Mouse (Mus musculus): ENCODE measurements around the gene Aoah.

Gene Aoah

DNA sequence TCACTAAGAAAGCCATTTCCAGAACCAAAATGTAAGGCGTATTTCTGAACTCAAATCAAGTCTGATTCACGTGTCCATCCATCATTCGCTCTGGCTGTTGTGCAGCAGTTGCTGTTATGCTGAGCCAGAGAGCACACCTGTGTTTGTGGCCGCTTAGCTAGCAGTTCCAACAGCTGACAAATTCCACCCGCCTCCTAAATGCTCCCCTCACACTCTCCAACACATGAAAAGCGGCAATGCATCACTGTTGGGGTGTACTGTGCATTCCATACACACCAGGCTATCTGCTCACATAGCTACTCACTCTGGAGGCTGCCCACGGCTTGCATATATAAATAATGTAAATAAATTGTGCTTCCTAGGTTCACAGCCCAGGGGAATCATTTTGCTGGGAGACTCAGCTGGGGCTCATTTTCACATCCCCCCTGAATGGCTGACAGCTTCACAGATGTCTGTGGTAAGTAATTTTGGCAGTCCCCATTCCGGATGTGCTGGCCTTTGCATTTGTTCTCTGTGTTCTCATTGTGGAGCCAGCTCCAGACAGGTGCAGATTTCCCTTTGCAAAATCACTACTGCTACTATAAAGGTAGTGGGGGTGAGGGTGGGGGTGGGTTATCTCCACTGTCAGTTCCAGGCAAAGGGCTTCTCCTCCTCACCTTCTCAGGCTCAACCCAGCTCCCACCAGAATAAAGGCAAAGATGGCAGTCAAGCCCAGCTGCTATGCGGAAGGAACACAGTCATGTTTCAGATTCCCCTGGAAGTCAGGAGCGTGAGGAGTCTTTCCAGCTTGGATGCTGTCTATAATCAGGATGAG, 123.0 kb downstream of the Aoah start:
- no peak for DNase-seq (ENCODE audit: low spot score in 2 of 2)

DNA sequence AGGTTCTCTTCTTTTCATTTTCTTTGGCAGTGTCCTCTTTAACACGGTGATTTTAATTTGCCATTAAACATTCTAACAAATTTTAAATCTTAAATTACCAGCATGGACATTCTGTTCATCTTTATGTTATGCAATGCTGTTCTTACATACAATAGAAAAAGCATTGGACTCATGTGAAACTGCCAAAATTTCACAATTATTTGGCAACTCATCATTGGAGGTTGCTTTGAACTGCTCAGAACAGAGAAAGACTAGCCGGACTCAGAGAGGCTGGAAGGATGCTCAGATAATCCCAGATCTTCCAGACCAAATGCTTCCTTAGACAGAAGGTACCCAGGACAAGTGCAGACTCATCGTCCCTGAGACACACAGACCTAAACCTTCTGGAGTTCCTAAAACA, 126.5 kb downstream of the Aoah start:
- no peak for DNase-seq (ENCODE audit: low spot score in 2 of 2)

DNA sequence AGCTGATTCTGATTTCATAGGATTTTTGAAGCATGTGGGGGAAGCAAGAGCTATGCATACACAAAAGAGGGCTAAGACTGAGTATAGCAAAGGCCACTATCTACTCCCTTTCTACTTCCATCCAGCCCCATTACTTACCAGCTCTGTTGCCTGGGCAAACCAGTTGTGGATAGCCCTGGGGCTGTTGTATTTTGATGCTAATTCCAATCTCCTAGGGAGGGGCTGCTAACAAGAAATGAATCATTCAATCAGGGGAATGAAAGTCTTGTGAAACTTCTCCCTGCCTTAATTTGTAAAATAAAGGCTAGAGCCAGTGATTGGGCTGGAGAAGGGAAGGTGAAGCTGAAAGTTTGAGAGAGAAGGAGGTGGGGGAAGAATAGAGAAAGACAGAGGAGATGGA, 142.1 kb downstream of the Aoah start:
- no peak for DNase-seq (ENCODE audit: low spot score in 2 of 2)

DNA sequence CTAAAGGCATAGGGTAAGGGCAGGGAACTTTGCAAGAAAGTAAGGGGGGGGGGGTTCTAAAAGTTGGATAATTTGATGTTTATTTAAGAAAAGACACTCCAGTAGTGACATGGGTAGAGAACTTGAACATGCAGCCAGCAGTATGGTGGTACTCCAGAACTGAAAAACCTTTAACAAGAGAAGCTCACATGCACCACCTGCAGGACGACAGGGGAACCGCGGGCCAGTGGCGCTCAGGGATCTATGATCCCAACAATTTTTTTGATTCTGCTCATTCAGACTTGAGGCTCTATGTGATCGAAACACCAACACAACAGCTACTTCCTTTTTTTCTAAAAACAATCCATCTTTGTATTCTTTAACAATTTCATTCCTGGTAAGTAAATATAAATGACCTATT, 143.5 kb downstream of the Aoah start:
- DNase-seq (ENCODE audit: low spot score in 2 of 2): peak; percentile 21 to 70

DNA sequence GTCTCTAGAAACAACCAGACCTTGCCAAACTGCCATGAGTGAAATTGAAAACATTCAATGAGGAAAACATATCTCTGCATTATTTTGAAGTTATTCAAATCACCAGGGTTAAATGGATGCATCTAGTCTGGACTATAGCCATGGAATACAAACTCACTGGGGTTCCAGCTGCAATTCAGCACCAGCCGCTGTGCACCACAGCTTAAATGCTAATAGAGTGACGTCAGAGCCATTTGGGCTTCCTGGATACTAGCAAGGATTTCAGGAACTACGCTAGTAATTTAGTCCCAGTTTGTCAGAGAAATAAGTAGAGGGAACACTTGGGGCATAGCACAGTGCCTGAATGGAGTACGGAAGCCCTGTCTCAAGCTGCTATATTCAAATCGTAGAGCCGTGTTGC, 145.2 kb downstream of the Aoah start:
- no peak for DNase-seq (ENCODE audit: low spot score in 2 of 2)

DNA sequence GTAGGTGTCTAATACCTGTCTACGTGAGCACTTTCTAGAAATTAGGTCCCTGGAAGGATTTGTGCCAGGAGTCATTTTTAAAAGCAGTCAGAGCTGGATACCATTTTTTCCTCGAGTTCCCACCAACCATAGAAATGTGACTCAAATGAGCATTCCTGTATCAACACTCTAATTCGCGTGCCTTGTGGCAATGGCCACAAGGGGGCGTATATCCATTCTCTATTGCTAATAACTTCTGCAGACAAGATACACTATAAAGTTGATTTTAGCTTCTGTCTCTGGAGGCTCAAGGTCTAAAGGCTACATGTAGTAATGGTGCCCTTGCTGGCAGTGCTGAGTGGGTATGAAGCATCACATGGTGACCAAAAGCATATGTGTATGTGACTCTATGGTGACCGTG, 146.5 kb downstream of the Aoah start:
- DNase-seq (ENCODE audit: low spot score in 2 of 2): peak; percentile 8 to 40

DNA sequence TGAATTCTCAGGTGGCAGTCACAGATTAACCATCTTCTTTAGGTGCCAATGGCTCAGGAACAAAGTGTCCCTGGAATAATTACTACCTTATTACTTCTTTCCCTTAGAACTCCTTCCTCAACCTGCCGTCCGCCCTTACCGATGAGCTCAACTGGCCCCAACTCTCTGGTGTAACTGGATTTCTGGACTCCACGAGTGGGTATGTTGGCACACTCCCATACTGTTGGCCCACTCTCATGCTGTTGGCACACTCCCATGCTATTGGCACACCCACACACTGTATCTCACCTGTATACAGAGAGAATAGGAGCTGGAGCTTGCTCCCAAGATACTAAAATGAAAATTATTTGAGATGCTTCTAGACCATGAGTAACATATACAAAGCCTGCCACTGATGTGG, 147.8 kb downstream of the Aoah start:
- DNase-seq (ENCODE audit: low spot score in 2 of 2): no peak

DNA sequence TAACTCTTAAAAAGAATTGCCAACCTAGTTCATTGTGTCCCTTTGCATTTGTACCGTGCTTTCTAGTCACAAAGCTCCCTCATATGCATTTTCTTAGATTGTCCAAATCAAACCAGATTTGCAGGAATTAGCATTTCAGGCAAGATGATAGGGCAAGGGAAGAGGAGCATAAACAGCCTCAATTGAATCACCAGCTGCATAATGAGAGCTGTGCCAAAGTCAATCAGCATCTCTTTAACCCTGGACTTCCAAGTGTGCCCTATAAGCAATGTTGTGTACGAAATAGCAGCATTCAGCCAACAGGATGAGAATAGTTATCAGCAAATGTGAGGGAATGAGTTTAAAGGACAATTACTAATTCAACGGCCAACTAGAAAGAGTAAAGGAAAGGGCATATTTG, 169.2 kb downstream of the Aoah start:
- DNase-seq (ENCODE audit: low spot score in 2 of 2): no peak

DNA sequence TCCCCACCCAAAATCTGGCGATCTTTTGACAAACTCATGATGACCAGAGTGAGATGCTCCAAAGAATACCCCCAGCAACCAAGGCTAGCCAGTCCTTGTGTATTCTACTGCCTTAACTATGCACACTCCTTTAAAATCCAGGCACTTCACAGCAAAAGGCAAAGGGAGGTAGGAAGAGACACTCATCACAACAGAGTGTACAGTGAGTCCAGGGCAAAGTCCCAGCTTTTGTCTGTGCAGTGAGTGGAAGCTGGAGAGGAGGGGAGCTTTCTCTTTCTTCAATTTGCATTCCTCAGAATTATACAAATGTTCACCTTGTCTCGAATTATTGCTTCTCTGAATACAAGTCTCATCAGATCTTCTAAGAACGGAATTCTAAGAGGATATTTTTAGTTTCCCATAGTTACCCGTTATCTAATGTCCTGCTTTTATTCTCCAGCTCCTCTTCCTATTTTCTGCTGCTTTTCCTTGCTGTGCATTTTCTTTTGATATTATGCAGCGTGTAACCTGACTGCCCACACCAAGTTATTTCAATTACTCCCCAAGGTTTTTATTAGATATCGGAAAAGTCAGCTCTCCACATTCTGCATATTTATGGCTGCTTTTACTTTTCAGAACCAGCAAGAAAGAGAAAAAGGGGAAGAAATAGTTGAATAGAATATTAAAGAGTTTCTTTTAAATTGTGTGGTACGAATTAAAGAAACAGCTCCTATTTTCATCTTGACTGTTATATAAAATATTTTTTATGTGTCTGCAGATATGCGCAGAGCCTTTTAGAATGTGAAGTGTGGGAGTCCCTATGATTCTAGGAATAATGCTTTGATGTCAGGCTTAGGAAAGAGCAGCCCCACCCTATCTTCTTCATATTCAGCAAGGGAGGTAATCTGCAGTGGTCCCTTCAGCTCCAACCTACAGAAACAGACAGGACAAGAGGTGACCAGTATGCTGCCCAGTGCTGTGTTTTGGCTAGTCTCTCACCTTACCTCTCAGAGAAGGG, 187.6 kb downstream of the Aoah start:
- no peak for DNase-seq (ENCODE audit: low spot score in 2 of 2)

DNA sequence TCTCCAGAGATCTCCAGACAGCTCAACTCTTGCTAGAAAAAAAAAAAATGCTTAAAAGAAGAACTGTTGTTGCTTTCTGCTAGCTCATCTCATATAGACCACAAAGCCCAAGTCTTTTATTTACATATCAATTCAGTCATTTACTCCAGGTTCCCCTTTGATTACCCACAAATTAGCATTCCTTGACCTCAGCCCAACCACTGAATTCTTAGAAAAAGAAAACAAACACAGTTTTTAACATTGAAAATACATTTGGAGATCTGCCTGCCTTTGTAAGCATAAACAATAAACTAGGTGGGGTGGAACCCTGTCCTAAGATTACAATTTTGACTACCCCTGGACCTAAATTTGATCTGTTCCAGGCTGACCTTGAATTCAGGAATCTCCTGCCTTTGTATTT, 191.6 kb downstream of the Aoah start:
- no peak for DNase-seq (ENCODE audit: low spot score in 2 of 2)

DNA sequence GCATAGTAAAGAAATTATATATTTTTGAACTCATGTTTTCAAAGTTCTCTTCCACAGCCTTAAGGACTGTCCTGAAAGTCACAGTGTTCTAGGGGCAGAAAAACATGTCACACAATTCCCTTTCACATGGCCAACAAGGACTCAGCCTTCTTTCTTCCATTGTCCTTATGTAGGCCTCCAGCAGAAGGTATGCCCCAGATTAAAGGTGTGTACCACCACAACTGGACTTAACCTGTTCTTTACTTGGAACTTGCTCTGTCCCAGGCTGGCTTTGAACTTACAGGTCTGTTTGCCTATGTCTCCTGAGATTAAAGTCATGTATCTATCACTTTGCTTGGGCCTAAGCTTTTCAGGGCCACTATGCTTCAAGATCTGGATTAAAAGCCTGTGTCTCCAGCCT, 192.0 kb downstream of the Aoah start:
- no peak for DNase-seq (ENCODE audit: low spot score in 2 of 2)

DNA sequence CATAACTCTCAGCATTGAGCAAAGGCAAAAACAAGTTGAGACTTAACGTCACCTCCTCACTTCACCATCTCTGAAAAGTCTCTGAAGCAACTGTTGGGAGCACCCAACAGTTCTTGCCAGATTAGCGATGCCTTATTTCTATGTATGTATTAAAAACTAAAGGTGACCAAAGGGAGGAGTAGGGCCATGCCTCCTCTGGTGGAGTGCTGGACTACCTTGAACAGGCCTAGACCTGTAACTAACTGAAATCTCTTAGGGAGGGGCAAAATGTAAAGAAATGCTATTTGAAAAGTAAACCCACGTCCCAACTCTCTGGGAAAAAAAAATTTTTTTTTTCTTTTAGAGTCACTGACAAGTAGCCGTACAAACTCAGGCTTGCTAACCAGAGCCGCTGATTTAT, 211.3 kb downstream of the Aoah start:
- no peak for DNase-seq (ENCODE audit: low spot score in 2 of 2)

DNA sequence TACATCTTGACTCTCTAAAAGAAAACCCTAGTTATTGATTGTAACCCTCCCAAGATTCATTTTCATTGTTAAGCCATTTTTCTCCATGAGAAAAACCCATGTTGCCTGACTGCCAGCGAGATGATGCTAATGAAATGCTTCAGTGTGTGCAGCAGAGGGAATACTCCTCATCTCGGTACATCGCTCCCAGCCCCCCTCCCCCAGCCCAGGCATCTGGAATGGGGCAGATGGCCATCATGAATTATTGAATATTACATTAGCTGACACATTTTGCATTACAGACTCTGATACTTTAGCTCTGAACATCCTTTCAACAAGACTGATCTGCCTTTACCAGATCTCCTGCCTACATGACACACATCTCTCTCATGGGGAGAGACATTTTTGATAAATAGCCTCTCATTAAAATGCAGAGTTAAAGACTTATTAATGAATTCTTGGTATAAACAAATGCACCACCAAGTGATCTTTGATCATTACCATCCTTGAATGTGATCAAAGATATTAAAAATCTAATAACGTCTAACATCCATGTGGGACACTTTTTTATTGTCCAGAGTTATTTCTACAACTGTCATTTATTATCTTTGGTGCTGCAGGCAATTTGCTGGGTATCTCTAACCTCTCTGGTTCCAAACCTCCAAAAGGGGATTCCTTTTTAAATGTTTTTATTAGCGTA, 211.9 kb downstream of the Aoah start:
- DNase-seq (ENCODE audit: low spot score in 2 of 2): no peak

DNA sequence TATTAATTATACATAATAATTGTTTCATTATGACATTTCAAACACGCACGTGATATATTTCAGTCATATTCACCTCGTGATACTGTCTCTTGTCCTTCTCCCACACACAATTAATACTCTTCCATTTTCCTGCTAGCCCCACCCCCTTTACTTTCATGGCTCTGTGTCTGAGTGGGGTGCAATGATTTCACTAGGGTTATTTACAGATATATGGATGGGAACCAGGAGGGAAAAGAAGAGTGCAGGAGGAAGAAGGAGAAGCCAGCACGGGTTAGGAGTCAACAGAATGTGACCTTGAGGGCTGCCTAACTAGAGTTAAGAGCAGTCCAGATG, 212.4 kb downstream of the Aoah start:
- no peak for DNase-seq (ENCODE audit: low spot score in 2 of 2)

DNA sequence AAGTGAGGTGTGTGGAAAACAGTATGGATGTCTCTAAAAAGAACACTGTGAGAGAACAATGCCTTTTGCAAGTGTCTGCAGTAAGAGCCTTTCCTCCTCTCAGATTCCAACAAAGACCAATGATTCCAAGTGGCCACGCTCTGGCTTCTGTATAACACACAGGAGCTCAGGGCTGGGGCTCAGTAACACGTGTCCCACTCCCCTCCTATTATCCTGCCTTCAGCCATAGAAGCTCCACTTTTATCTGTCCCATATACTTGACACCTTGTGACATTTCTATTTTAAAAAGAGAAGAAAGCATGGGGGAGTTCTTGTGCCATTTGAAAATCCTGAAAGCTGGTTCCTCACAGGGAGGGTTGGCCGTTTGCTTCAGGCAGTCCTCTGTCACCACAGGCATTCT, 219.7 kb downstream of the Aoah start:
- DNase-seq (ENCODE audit: low spot score in 2 of 2): no peak

DNA sequence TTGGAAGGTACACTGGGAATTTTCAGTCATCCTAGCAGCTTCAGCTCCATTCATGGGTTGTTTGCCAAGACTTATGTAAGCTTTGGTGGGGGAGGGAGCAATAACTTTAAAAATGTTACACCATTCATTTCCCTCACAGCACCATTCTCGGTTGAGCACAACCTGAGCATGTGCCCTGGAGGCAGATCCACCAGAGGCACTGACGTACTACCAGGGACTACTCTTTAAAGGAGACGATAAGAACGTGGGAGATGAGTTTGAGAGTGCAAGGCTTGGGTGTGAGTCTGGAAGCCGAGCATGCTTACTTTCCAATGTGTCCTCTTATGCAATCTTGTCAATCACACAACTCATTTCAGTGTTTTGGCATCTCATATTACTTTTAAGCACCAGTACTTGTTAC, 230.9 kb downstream of the Aoah start:
- no peak for DNase-seq (ENCODE audit: low spot score in 2 of 2)

DNA sequence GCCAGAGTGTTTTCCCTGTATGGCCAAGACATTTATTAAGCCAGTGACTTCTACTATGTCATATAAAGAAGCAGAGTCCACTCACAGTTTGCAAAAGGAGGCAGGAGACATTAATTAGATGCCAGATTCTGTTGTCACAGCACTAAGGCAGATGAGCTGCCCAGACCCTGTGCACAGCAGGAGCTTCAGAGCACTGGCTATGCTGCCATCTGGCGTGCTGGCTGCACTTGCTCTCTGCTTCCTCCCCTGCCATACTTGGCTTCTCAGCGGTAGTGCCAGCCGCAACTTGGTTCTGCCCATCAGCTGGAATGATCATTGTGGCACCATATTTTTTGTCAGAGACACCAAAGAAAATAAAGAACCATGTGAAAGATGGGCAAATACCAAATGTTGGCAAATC, 239.3 kb downstream of the Aoah start:
- DNase-seq (ENCODE audit: low spot score in 2 of 2): no peak

DNA sequence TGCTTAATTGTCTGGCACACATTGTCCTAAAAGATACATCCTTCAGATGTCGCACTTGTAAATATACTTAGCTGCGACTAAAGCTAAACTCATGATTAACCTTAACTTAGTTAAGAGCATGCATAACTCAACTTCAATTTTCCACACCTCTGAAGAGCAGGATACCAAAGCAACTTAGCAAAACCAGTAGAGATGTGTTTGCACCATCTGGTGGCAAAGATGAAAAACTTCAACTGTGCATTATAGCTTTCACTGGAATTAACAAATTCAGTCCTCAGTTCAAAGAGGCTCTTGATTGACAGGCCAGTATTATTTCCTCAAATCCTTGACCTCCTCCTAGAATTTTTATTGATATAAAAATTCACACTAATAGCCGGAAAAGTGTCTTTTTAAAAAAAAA, 241.1 kb downstream of the Aoah start:
- DNase-seq (ENCODE audit: low spot score in 2 of 2): no peak

DNA sequence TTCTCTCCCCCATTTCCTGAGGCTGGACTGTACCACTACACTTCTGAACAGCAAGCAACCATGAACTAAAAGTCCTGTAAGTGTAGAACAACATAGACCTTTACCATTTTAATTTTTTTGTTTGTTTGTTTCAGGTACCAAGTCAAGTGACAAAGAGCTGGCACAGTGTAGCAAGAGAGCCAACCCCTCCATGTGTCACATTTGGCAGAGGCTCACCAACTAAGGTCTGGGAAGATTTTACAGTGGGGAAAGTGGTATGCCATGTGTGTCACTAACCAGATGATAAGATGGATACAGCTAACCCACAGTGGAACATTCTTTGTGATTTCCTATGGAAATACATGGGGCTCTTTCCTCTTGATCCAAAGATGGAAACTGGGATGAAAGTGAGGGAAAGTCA, 242.1 kb downstream of the Aoah start:
- no peak for DNase-seq (ENCODE audit: low spot score in 2 of 2)

DNA sequence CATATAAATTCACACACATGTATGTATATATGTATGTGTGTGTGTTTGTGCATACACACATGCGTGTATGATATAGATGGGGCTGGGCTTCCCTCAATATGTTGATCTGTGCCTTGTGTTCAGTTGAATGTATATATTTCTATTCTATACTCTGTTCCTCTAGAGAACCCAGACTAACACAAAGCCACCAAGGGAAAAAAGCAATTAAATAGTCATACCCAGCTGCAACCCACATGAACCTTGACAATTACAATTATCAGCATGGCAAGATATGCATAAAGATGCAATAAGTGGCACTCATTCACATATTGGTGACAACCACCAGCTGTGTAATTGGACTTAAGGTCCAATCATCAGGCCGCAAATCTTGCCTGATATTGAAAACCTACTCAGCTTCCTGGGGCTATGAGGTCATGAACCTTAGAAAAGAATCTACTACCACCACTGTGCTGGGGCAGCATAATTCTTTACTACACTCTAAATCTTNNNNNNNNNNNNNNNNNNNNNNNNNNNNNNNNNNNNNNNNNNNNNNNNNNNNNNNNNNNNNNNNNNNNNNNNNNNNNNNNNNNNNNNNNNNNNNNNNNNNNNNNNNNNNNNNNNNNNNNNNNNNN, 246.8 kb downstream of the Aoah start:
- DNase-seq (ENCODE audit: low spot score in 2 of 2): no peak

DNA sequence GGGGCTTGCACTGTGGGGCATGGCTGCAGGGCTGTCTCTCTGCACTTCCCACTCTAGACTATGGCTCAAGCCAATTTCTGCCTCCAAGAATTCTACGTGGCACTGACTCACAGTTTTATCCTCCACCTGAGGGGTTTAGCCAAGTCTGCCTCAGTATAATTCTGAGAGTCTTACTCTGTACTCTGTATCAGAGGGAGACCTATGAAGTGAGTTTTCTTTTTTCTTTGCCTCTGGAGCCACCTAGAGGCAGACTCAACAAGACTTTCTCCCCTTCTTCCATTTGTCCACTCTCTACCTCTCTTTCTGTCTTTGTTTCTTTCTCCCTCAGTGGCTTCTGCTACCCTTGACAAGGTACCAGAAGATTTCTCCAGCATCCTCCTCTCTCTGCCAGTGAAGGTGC, 256.2 kb downstream of the Aoah start:
- no peak for DNase-seq (ENCODE audit: low spot score in 2 of 2)

DNA sequence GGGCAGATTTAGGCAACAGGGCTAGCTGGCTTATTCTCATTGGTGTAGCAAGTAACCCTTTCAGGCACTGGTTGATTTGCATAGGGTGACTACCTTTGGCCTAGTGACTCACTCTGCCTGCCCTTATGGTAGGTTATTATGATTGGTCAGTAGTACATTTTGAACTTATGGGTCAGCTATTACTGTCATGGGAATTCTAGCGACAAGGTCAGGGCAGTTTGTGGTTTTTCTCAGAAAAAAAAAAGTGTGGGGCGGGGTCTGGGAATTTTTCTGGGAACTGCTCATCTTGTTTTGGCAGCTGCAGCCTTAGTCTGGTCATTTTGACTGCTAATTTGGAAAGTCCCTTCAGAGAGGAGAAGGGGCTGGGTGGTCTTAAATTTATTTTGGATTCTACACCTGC, 272.1 kb downstream of the Aoah start:
- DNase-seq (ENCODE audit: low spot score in 2 of 2): no peak
